Mouse (Mus musculus) intestine, embryonic 16.5 days (tissue): ENCODE data around the gene Eef2. TPM values are rescaled to one million over a fixed set of nuclear protein-coding genes. Genes with fewer than 3 reads are reported as not detected.

Experiments used
- ATAC-seq: fragments of 200-750 bp; cut with Nextera tagmentation; 2 replicates; pipeline ENCODE4 v1.8.0; 2017; ENCODE audit warnings: moderate TSS enrichment, moderate library complexity
- H3K27ac ChIP-seq: fragments of 300-500 bp; sonication (generic); 2 replicates; pipeline ENCODE4 v1.5.1; 2014; ENCODE audit warnings: mild to moderate bottlenecking, low read length
- H3K27me3 ChIP-seq: fragments of 300-500 bp; sonication (generic); replicated peaks from 2 replicates; pipeline ENCODE4 v1.6.1; 2014; ENCODE audit warnings: low read length, control low read depth, mixed read lengths; ENCODE audit not compliant: control insufficient read depth, insufficient read depth
- H3K36me3 ChIP-seq: fragments of 300-500 bp; sonication (generic); 2 replicates; pipeline ENCODE4 v1.6.1; 2014; ENCODE audit warnings: low read length, control low read depth; ENCODE audit not compliant: control insufficient read depth, insufficient read depth
- H3K4me1 ChIP-seq: fragments of 300-500 bp; sonication (generic); 2 replicates; pipeline ENCODE4 v1.6.1; 2014; ENCODE audit warnings: low read length, control low read depth, mixed read lengths; ENCODE audit not compliant: control insufficient read depth, insufficient read depth
- H3K4me2 ChIP-seq: fragments of 300-500 bp; sonication (generic); 2 replicates; pipeline ENCODE4 v1.6.1; 2014; ENCODE audit warnings: low read depth, low read length, control low read depth
- H3K4me3 ChIP-seq: fragments of 300-500 bp; sonication (generic); 2 replicates; pipeline ENCODE4 v1.5.1; 2014; ENCODE audit warnings: mild to moderate bottlenecking, low read length
- H3K9ac ChIP-seq: fragments of 300-500 bp; sonication (generic); 2 replicates; pipeline ENCODE4 v1.6.1; 2014; ENCODE audit warnings: low read depth, low read length
- H3K9me3 ChIP-seq: fragments of 300-500 bp; sonication (generic); 2 replicates; pipeline ENCODE4 v1.6.1; 2016; ENCODE audit warnings: low read length, control low read depth; ENCODE audit not compliant: control insufficient read depth
- WGBS: fragments of 180-500 bp; shearing (Covaris S2); extraction: QIAGEN DNeasy Blood & Tissue Kit; methylation state at CpG from one replicate; pipeline ENCODE4 v1.1.7; 2014; 5-methylcytosine and 5-hydroxymethylcytosine counted together
- polyA plus RNA-seq: library from polyadenylated mRNA; unstranded; fragments of >200 nt; fragmentation: Nextera tagmentation; extraction: Ambion mirVana; gene quantifications from 2 replicates; pipeline ENCODE4 v1.2.1, GENCODE M21; 2015

Gene Eef2
- polyA plus RNA-seq, 1 experiment from 2014 or later, result 526 TPM

- WGBS, result 78% methylated on average over 5 of the region's 5 CpGs
- H3K4me1 ChIP-seq, result peaks cover 34% of the 10 kb centered on the region
Measured at GRCm38 (mm10) chr10:81183805-81184204, 7.4 kb downstream of the Eef2 start, which contains the start of gene 4930442H23Rik. TSS of gene 4930442H23Rik (minus strand) at chr10:81183849.

DNA sequence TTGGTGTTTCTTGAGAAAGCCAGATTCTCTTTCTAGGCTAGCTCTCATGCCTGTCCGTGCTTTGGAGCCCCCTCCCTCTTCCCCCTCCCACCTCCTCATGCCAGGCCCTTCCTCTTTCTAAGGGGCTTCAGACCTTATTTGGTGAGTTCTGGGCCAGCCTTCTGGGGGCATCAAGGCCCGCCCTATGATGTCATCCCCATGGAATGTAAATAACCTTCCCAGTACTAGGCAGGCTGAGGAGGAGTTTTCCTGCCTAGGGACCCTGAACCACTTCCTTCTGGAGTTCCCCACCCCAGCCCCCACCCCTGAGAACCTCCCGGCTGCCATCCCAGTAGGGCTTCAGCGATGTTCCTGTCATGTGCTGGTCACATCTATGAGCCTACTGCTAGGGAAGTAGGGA, 8.3 kb downstream of the Eef2 start:
- Histone ChIP-seq H3K9me3 (no peaks in the 10 kb centered on the region), H3K4me2 (no peak overlapping the region), H3K27me3 (no peaks in the 10 kb centered on the region), H3K4me3 (no peak overlapping the region), H3K9ac (peak overlapping the region; percentile 44; the same call in 1 of the 2 replicates), H3K27ac (peak overlapping the region; percentile 84), H3K4me1 (peaks cover 27% of the 10 kb centered on the region), H3K36me3 (peaks cover 34% of the 10 kb centered on the region)
- WGBS, result 15% methylated on average over 4 of the region's 4 CpGs
- 0 out of 2 replicates have a peak, but pooled peaks have one; percentile 2 for ATAC-seq

More at GRCm38 (mm10) chr10:81183805-81184204, 7.4 kb downstream of the Eef2 start, which contains the start of gene 4930442H23Rik:
- Histone ChIP-seq H3K9ac (peak within 1 kb of the TSS; percentile 80), H3K4me3 (peak within 1 kb of the TSS; percentile 69), H3K36me3 (peaks cover 39% of the 10 kb centered on the region), H3K4me2 (peak within 1 kb of the TSS; percentile 63), H3K9me3 (no peaks in the 10 kb centered on the region), H3K27me3 (no peaks in the 10 kb centered on the region), H3K27ac (peak within 1 kb of the TSS; percentile 84)
- ATAC-seq, result no peak

- WGBS, result 93% methylated on average over 9 of the region's 9 CpGs
Measured at GRCm38 (mm10) chr10:81187161-81187560, 10.7 kb downstream of the Eef2 start.

DNA sequence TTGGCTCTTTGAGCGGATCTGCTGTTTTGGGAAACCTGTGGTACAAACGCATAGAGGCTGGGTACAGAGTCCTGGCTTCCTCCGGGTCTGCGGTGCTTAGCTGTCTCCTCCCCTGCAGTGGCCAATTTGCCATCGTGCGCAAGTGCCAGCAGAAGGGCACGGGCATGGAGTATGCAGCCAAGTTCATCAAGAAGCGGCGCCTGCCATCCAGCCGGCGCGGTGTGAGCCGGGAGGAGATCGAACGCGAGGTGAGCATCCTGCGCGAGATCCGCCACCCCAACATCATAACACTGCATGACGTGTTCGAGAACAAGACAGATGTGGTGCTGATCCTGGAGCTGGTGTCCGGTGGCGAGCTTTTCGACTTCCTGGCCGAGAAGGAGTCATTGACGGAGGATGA, 13.4 kb downstream of the Eef2 start:
- H3K4me3 ChIP-seq, result no peak overlapping the region
- WGBS, result 81% methylated on average over 26 of the region's 26 CpGs
- 0 out of 2 replicates have a peak, but pooled peaks cover 8% of the 10 kb centered on the region for H3K27me3 ChIP-seq
- no peaks in the 10 kb centered on the region for H3K9me3 ChIP-seq
- H3K4me2 ChIP-seq, result no peak overlapping the region
- no peak overlapping the region for H3K9ac ChIP-seq
- H3K4me1 ChIP-seq, result peaks cover 32% of the 10 kb centered on the region
- no peak overlapping the region for H3K27ac ChIP-seq
- peaks cover 21% of the 10 kb centered on the region for H3K36me3 ChIP-seq
- no peak for ATAC-seq

More at GRCm38 (mm10) chr10:81187161-81187560, 10.7 kb downstream of the Eef2 start:
- ATAC-seq, result no peak
- no peak overlapping the region for H3K4me3 ChIP-seq
- peaks cover 29% of the 10 kb centered on the region for H3K4me1 ChIP-seq
- H3K36me3 ChIP-seq, result peaks cover 21% of the 10 kb centered on the region
- no peaks in the 10 kb centered on the region for H3K27me3 ChIP-seq
- no peak overlapping the region for H3K27ac ChIP-seq
- no peaks in the 10 kb centered on the region for H3K9me3 ChIP-seq
- H3K4me2 ChIP-seq, result no peak overlapping the region
- H3K9ac ChIP-seq, result peak overlapping the region; percentile 10; the same call in 1 of the 2 replicates

DNA sequence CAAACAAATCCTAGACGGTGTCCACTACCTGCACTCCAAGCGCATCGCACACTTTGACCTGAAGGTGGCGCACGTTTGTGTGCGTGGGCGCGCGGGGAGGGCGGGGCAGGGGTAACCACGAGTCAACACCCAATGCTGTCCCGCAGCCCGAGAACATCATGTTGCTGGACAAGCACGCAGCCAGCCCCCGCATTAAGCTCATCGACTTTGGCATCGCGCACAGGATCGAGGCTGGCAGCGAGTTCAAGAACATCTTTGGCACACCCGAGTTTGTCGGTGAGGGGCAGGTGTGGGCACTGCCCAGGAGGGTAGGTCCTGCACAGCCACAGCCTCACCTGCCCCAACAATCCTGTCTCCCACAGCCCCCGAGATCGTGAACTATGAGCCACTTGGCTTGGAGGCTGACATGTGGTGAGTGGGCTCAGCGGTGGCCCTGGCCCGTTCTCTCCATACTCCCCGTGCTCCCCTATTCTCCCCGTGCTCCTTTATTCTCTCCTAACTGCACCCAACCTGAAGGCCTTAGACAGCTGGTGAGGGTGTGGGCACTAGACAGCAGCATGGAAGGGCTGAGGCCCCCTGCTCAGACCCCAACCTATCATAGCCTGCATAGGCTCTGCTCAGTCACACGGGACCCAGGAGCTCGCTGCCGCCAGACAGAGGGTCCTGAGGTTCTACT, 13.9 kb downstream of the Eef2 start:
- H3K4me1 ChIP-seq, result peaks cover 26% of the 10 kb centered on the region
- H3K9ac ChIP-seq, result no peak overlapping the region
- 73% methylated on average over 31 of the region's 31 CpGs for WGBS
- no peak overlapping the region for H3K4me3 ChIP-seq
- H3K27ac ChIP-seq, result no peak overlapping the region; the same call in 1 of the 2 replicates
- no peak for ATAC-seq
- H3K9me3 ChIP-seq, result no peaks in the 10 kb centered on the region
- no peak overlapping the region for H3K4me2 ChIP-seq
- peaks cover 18% of the 10 kb centered on the region for H3K36me3 ChIP-seq
- H3K27me3 ChIP-seq, result peaks cover 12% of the 10 kb centered on the region; the same call in 1 of the 2 replicates

DNA sequence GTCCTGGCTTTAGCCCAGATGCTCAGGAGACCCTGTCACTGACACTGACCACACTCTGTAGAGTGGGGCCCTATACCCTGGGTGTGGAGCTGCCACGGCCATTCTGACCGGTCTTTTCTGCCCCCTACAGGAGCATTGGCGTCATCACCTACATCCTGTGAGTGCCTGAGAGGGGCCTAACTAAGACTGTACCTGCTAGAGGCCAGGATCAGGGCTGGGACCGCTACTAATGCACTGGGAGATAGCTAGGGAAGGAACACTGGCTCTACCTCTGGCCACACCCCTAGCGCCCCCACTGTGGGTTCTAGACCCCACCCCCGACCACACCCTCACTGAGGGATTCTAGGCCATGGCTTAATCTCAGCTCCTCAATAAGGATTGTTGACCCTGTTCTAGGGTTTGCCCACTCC, 14.5 kb downstream of the Eef2 start:
- Histone ChIP-seq H3K9me3 (no peaks in the 10 kb centered on the region), H3K4me1 (peaks cover 27% of the 10 kb centered on the region), H3K27me3 (peaks cover 12% of the 10 kb centered on the region; the same call in 1 of the 2 replicates), H3K4me2 (no peak overlapping the region), H3K27ac (no peak overlapping the region; the same call in 1 of the 2 replicates), H3K36me3 (peaks cover 18% of the 10 kb centered on the region), H3K4me3 (no peak overlapping the region), H3K9ac (no peak overlapping the region)
- 61% methylated on average over 6 of the region's 6 CpGs for WGBS
- no peak for ATAC-seq

- 81% methylated on average over 18 of the region's 18 CpGs for WGBS
- peaks cover 12% of the 10 kb centered on the region; the same call in 1 of the 2 replicates for H3K27me3 ChIP-seq
- ATAC-seq, result no peak
- no peaks in the 10 kb centered on the region for H3K9me3 ChIP-seq
- H3K4me3 ChIP-seq, result no peak overlapping the region
- peak overlapping the region; percentile 90; the same call in 1 of the 2 replicates for H3K9ac ChIP-seq
- peaks cover 18% of the 10 kb centered on the region for H3K36me3 ChIP-seq
- H3K4me1 ChIP-seq, result peaks cover 27% of the 10 kb centered on the region
- no peak overlapping the region for H3K27ac ChIP-seq
- peak overlapping the region; percentile 98 for H3K4me2 ChIP-seq
Measured at GRCm38 (mm10) chr10:81191342-81191982, 15.0 kb downstream of the Eef2 start.

- peaks cover 16% of the 10 kb centered on the region for H3K36me3 ChIP-seq
- H3K9ac ChIP-seq, result peak overlapping the region; percentile 90
- H3K4me1 ChIP-seq, result peaks cover 27% of the 10 kb centered on the region
- WGBS, result 1% methylated on average over 88 of the region's 93 CpGs
- ATAC-seq, result peak; percentile 90
- peak overlapping the region; percentile 96 for H3K27ac ChIP-seq
- H3K27me3 ChIP-seq, result peaks cover 12% of the 10 kb centered on the region; the same call in 1 of the 2 replicates
- H3K4me2 ChIP-seq, result peak overlapping the region; percentile 98
- H3K4me3 ChIP-seq, result peak overlapping the region; percentile 66
- H3K9me3 ChIP-seq, result no peaks in the 10 kb centered on the region
Measured at GRCm38 (mm10) chr10:81192270-81192967, 16.0 kb downstream of the Eef2 start.
